Mouse (Mus musculus) bone marrow, adult 2 months (tissue): ENCODE measurements around the gene Slc25a16.

Source experiments
- CTCF ChIP-seq: fragments of 200-500 bp; IDR thresholded peaks from 2 replicates; pipeline ENCODE4 v1.5.1; 2011; ENCODE audit warnings: low read length, control low read depth; ENCODE audit not compliant: control insufficient read depth, insufficient read depth
- POLR2A ChIP-seq: fragments of 200-500 bp; IDR thresholded peaks from 2 replicates; pipeline ENCODE4 v1.6.1; 2011; ENCODE audit warnings: low read depth, mild to moderate bottlenecking, control low read depth, low read length, borderline replicate concordance; ENCODE audit not compliant: control insufficient read depth

DNA sequence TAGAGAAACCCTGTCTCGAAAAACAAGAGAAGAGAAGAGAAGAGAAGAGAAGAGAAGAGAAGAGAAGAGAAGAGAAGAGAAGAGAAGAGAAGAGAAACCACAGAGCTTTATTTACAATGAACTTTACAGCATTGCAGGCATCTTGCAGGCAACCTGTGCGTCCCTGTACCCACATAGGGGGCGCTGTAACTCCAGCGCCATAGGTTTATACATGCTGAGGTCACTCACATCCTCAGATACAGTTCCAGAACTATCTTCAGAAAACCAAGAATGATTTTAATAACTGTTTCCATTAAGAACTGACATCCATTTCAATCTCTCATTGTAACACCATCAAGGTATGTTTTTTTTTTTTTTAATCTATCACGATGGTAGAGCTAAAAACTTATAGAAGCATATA lies 39.2 kb upstream of the Slc25a16 start:
- peak; percentile 61 for TF ChIP-seq CTCF
- TF ChIP-seq POLR2A, result no peak
